Mouse (Mus musculus) midbrain, embryonic 13.5 days (tissue): Measurements from ENCODE around the gene Pgap2. TPM values are rescaled to one million over a fixed set of nuclear protein-coding genes. Genes with fewer than 3 reads are reported as not detected.

ENCODE experiments used
- ATAC-seq: fragments of 200-750 bp; cut with Nextera tagmentation; 2 replicates; pipeline ENCODE4 v1.8.0; 2017; ENCODE audit warnings: mild to moderate bottlenecking, moderate TSS enrichment, moderate library complexity
- H3K27ac ChIP-seq: fragments of 300-500 bp; sonication (generic); 2 replicates; pipeline ENCODE4 v1.5.1; 2015; ENCODE audit warnings: inconsistent platforms, mild to moderate bottlenecking, moderate library complexity
- H3K27me3 ChIP-seq: fragments of 300-500 bp; sonication (generic); 2 replicates; pipeline ENCODE4 v1.6.1; 2015; ENCODE audit warnings: mild to moderate bottlenecking, inconsistent platforms
- H3K36me3 ChIP-seq: fragments of 300-500 bp; sonication (generic); 2 replicates; pipeline ENCODE4 v1.6.1; 2015; ENCODE audit warnings: mild to moderate bottlenecking, inconsistent platforms
- H3K4me1 ChIP-seq: fragments of 300-500 bp; sonication (generic); replicated peaks from 2 replicates; pipeline ENCODE4 v1.6.1; 2015; ENCODE audit warnings: inconsistent platforms
- H3K4me2 ChIP-seq: fragments of 300-500 bp; sonication (generic); replicated peaks from 2 replicates; pipeline ENCODE4 v1.6.1; 2015; ENCODE audit warnings: moderate library complexity, mild to moderate bottlenecking, inconsistent platforms
- H3K4me3 ChIP-seq: fragments of 300-500 bp; sonication (generic); replicated peaks from 2 replicates; pipeline ENCODE4 v1.5.1; 2015; ENCODE audit warnings: mild to moderate bottlenecking, inconsistent platforms
- H3K9ac ChIP-seq: fragments of 300-500 bp; sonication (generic); replicated peaks from 2 replicates; pipeline ENCODE4 v1.6.1; 2015; ENCODE audit warnings: mild to moderate bottlenecking, inconsistent platforms
- H3K9me3 ChIP-seq: fragments of 300-500 bp; sonication (generic); 2 replicates; pipeline ENCODE4 v1.6.1; 2016; ENCODE audit warnings: mild to moderate bottlenecking, inconsistent platforms
- WGBS: fragments of 180-500 bp; shearing (Covaris S2); methylation state at CpG from one replicate; pipeline ENCODE4 v1.1.7; 2015; 5-methylcytosine and 5-hydroxymethylcytosine counted together
- polyA plus RNA-seq: library from polyadenylated mRNA; unstranded; fragments of >200 nt; fragmentation: Nextera tagmentation; extraction: Ambion mirVana; gene quantifications from 2 replicates; pipeline ENCODE4 v1.2.1, GENCODE M21; 2015

Gene Pgap2
- polyA plus RNA-seq, 1 experiment from 2014 or later: 51.6 TPM

DNA sequence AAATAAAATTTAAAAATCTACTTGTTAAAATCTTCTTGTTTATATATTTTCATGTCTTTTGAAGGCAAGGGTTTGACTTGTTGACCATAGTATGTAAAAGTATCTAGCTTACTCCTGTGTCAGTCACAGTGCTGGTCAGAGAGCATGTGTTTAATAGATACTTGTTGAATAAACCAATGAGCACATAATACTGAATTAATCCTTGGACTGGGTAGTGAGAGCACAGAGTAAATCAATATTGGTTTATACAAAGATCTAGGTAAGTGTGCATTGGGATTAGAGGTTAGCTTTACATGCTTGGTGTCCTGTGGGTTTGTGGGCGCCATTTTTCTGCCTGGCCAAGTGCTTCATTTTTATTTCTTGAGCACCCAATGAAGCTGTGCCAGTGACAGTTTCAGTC, 71.4 kb downstream of the Pgap2 start:
- H3K4me2 ChIP-seq: no peak overlapping the region
- no peaks in the 10 kb centered on the region for H3K4me1 ChIP-seq
- no peaks in the 10 kb centered on the region for H3K9me3 ChIP-seq
- no peak overlapping the region for H3K27ac ChIP-seq
- 96% methylated on average over 1 of the region's 1 CpGs for WGBS
- no peak overlapping the region for H3K9ac ChIP-seq
- no peak for ATAC-seq
- no peaks in the 10 kb centered on the region for H3K36me3 ChIP-seq
- H3K4me3 ChIP-seq: no peak overlapping the region
- no peaks in the 10 kb centered on the region for H3K27me3 ChIP-seq

DNA sequence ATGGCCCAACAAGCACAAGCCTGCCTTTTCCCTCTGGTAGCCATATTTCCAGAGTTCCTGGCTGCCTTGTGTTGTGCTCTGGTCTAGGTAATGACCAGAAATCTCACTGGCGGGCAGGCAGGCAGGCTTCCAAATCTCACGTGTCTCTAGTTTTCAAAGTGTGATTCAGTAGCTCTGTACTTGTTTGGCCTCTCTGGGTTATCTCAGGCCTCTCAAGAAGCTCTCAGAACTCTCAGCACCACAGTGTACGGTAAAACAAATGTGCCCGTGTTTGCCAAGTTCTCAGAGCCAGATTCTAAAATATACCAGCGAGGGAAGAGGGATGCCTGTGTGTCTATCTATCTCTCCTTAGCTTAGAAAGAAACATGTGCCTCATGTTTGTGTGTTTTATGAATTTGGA, 72.3 kb downstream of the Pgap2 start:
- ATAC-seq: no peak
- 89% methylated on average over 5 of the region's 5 CpGs for WGBS
- no peaks in the 10 kb centered on the region for H3K4me1 ChIP-seq
- no peaks in the 10 kb centered on the region for H3K36me3 ChIP-seq
- no peak overlapping the region for H3K4me3 ChIP-seq
- H3K27me3 ChIP-seq: no peaks in the 10 kb centered on the region
- no peak overlapping the region for H3K27ac ChIP-seq
- no peak overlapping the region for H3K4me2 ChIP-seq
- H3K9ac ChIP-seq: no peak overlapping the region
- H3K9me3 ChIP-seq: no peaks in the 10 kb centered on the region

Other genes with a start within 250 kb of the Pgap2 start
- gene Il18bp, start 191.5 kb upstream of the Pgap2 start, polyA plus RNA-seq: 4.1 and 5.6 TPM in 2 replicates
- gene Rnf121, start 144.7 kb upstream of the Pgap2 start, polyA plus RNA-seq: 30.1 and 30.9 TPM in 2 replicates
- gene Xndc1, start 144.7 kb upstream of the Pgap2 start, polyA plus RNA-seq: 32.2 and 34.9 TPM in 2 replicates
- gene Xntrpc, start 144.5 kb upstream of the Pgap2 start, polyA plus RNA-seq: 1.3 and 1.5 TPM in 2 replicates
- gene Trpc2, start 127.1 kb upstream of the Pgap2 start, polyA plus RNA-seq: 0.28 TPM in 1 of 2 replicates, not detected in the other
- 0.31 and 0.37 TPM in 2 replicates for gene Art1, start 108.5 kb upstream of the Pgap2 start, polyA plus RNA-seq
- 0.50 and 0.92 TPM in 2 replicates for gene Art5, start 100.7 kb upstream of the Pgap2 start, polyA plus RNA-seq
- not detected in 2 replicates for gene Chrna10, start 93.4 kb upstream of the Pgap2 start, polyA plus RNA-seq
- 27.2 and 27.4 TPM in 2 replicates for gene Nup98, start within 50 bp of the Pgap2 start, polyA plus RNA-seq
- gene Rhog, start 45.8 kb downstream of the Pgap2 start, polyA plus RNA-seq: 14.4 and 17.6 TPM in 2 replicates
- 8.1 and 8.5 TPM in 2 replicates for gene Stim1, start 57.6 kb downstream of the Pgap2 start, polyA plus RNA-seq
- gene Rrm1, start 231.5 kb downstream of the Pgap2 start, polyA plus RNA-seq: 85.6 and 86.3 TPM in 2 replicates